Mouse (Mus musculus) midbrain, embryonic 14.5 days (tissue): ENCODE data around the gene Ankrd34a. TPM values are rescaled to one million over a fixed set of nuclear protein-coding genes. Genes with fewer than 3 reads are reported as not detected.

Experiments
- ATAC-seq: fragments of 200-750 bp; cut with Nextera tagmentation; 2 replicates; pipeline ENCODE4 v1.8.0; 2017; ENCODE audit warnings: moderate number of reproducible peaks, moderate library complexity; ENCODE audit not compliant: low FRiP score, low TSS enrichment
- DNase-seq: peaks from one replicate; pipeline ENCODE4 v3.0.0-alpha.2; 2015
- H3K27ac ChIP-seq: fragments of 300-500 bp; sonication (generic); replicated peaks from 2 replicates; pipeline ENCODE4 v1.5.1; 2014; ENCODE audit warnings: mild to moderate bottlenecking, low read depth, low read length, moderate library complexity
- H3K27me3 ChIP-seq: fragments of 300-500 bp; sonication (generic); 2 replicates; pipeline ENCODE4 v1.6.1; 2014; ENCODE audit warnings: low read length, control low read depth, mixed read lengths; ENCODE audit not compliant: control insufficient read depth, insufficient read depth
- H3K36me3 ChIP-seq: fragments of 300-500 bp; sonication (generic); 2 replicates; pipeline ENCODE4 v1.6.1; 2014; ENCODE audit warnings: low read length, control low read depth; ENCODE audit not compliant: control insufficient read depth, insufficient read depth
- H3K4me1 ChIP-seq: fragments of 300-500 bp; sonication (generic); 2 replicates; pipeline ENCODE4 v1.6.1; 2014; ENCODE audit warnings: mild to moderate bottlenecking, antibody characterized with exemption, low read length, control low read depth; ENCODE audit not compliant: control insufficient read depth, insufficient read depth
- H3K4me2 ChIP-seq: fragments of 300-500 bp; sonication (generic); 2 replicates; pipeline ENCODE4 v1.6.1; 2014; ENCODE audit warnings: mild to moderate bottlenecking, low read length, moderate library complexity
- H3K4me3 ChIP-seq: fragments of 300-500 bp; sonication (generic); replicated peaks from 2 replicates; pipeline ENCODE4 v1.5.1; 2014; ENCODE audit warnings: low read depth, low read length
- H3K9ac ChIP-seq: fragments of 300-500 bp; sonication (generic); replicated peaks from 2 replicates; pipeline ENCODE4 v1.6.1; 2014; ENCODE audit warnings: mild to moderate bottlenecking, low read length, moderate library complexity
- H3K9me3 ChIP-seq: fragments of 300-500 bp; sonication (generic); 2 replicates; pipeline ENCODE4 v1.6.1; 2016; ENCODE audit warnings: low read length, control low read depth, mixed read lengths; ENCODE audit not compliant: control insufficient read depth
- WGBS: fragments of 180-500 bp; shearing (Covaris S2); extraction: QIAGEN DNeasy Blood & Tissue Kit; methylation state at CpG from one replicate; pipeline ENCODE4 v1.1.7; 2014; 5-methylcytosine and 5-hydroxymethylcytosine counted together
- polyA plus RNA-seq: library from polyadenylated mRNA; unstranded; fragments of >200 nt; fragmentation: Nextera tagmentation; extraction: Ambion mirVana; gene quantifications from 2 replicates; pipeline ENCODE4 v1.2.1, GENCODE M21; 2014

Gene Ankrd34a
- polyA plus RNA-seq, 1 experiment from 2014 or later = 12.0 TPM

- no peak for DNase-seq
- Histone ChIP-seq H3K4me1 (peaks cover 14% of the 10 kb centered on the region), H3K27me3 (no peaks in the 10 kb centered on the region), H3K4me2 (no peak overlapping the region), H3K27ac (no peak overlapping the region), H3K36me3 (no peaks in the 10 kb centered on the region), H3K9me3 (no peaks in the 10 kb centered on the region), H3K9ac (0 out of 2 replicates have a peak overlapping the region, but pooled peaks have one; percentile 7), H3K4me3 (no peak overlapping the region)
- WGBS = 44% methylated on average over 6 of the region's 6 CpGs
- no peak for ATAC-seq
These were observed 15.3 kb upstream of the Ankrd34a start for GRCm38 (mm10) chr3:96581141-96581540.

- ATAC-seq (no peak), DNase-seq (no peak)
- 86% methylated on average over 16 of the region's 16 CpGs for WGBS
- no peak overlapping the region for H3K4me2 ChIP-seq
- H3K9me3 ChIP-seq = no peaks in the 10 kb centered on the region
- no peaks in the 10 kb centered on the region for H3K27me3 ChIP-seq
- H3K9ac ChIP-seq = no peak overlapping the region
- H3K4me1 ChIP-seq = peaks cover 6% of the 10 kb centered on the region; the same call in 1 of the 2 replicates
- H3K36me3 ChIP-seq = no peaks in the 10 kb centered on the region
- no peak overlapping the region for H3K4me3 ChIP-seq
- no peak overlapping the region for H3K27ac ChIP-seq
These were observed 14.5 kb upstream of the Ankrd34a start for GRCm38 (mm10) chr3:96581771-96582515.

- Histone ChIP-seq H3K4me2 (no peak overlapping the region), H3K9ac (no peak overlapping the region), H3K4me3 (no peak overlapping the region), H3K27ac (no peak overlapping the region), H3K27me3 (no peaks in the 10 kb centered on the region), H3K36me3 (no peaks in the 10 kb centered on the region), H3K9me3 (no peaks in the 10 kb centered on the region), H3K4me1 (no peaks in the 10 kb centered on the region)
- ATAC-seq (no peak), DNase-seq (no peak)
- 96% methylated on average over 5 of the region's 5 CpGs for WGBS
These were observed 13.1 kb upstream of the Ankrd34a start for GRCm38 (mm10) chr3:96583386-96583785.

GRCm38 (mm10) chr3:96590657-96591056 lies 5.8 kb upstream of the Ankrd34a start:
- no peak overlapping the region for H3K9ac ChIP-seq
- ATAC-seq = no peak

GRCm38 (mm10) chr3:96593374-96593773 lies 3.1 kb upstream of the Ankrd34a start:
- DNase-seq (peak; percentile 54), ATAC-seq (no peak)
- WGBS = 2% methylated on average over 10 of the region's 10 CpGs

More at GRCm38 (mm10) chr3:96590657-96591056, 5.8 kb upstream of the Ankrd34a start:
- H3K4me1 ChIP-seq = peaks cover 8% of the 10 kb centered on the region; the same call in 1 of the 2 replicates
- no peak for DNase-seq
- H3K9me3 ChIP-seq = no peaks in the 10 kb centered on the region
- no peak overlapping the region for H3K4me3 ChIP-seq
- no peak overlapping the region for H3K27ac ChIP-seq
- H3K27me3 ChIP-seq = no peaks in the 10 kb centered on the region
- no peak overlapping the region for H3K4me2 ChIP-seq
- WGBS = 81% methylated on average over 4 of the region's 4 CpGs
- H3K36me3 ChIP-seq = no peaks in the 10 kb centered on the region

GRCm38 (mm10) chr3:96593790-96594560 lies 2.5 kb upstream of the Ankrd34a start, which contains the start of gene Polr3gl:
TSS of gene Polr3gl (minus strand) at chr3:96594181.
- WGBS = 0% methylated on average over 38 of the region's 38 CpGs
- Histone ChIP-seq H3K9me3 (no peaks in the 10 kb centered on the region), H3K36me3 (no peaks in the 10 kb centered on the region), H3K27ac (peak within 1 kb of the TSS; percentile 82), H3K4me1 (peaks cover 39% of the 10 kb centered on the region), H3K4me3 (peak within 1 kb of the TSS; percentile 62), H3K27me3 (no peaks in the 10 kb centered on the region), H3K4me2 (peak within 1 kb of the TSS; percentile 67), H3K9ac (peak within 1 kb of the TSS; percentile 67)
- ATAC-seq (peak; percentile 86), DNase-seq (peak; percentile 96)

More at GRCm38 (mm10) chr3:96593374-96593773, 3.1 kb upstream of the Ankrd34a start:
- H3K4me1 ChIP-seq = peaks cover 33% of the 10 kb centered on the region
- H3K36me3 ChIP-seq = no peaks in the 10 kb centered on the region
- H3K9me3 ChIP-seq = no peaks in the 10 kb centered on the region
- H3K4me3 ChIP-seq = peak overlapping the region; percentile 62
- H3K9ac ChIP-seq = peak overlapping the region; percentile 67
- H3K4me2 ChIP-seq = peak overlapping the region; percentile 67
- peak overlapping the region; percentile 82 for H3K27ac ChIP-seq
- H3K27me3 ChIP-seq = no peaks in the 10 kb centered on the region

GRCm38 (mm10) chr3:96594851-96595250 lies 1.6 kb upstream of the Ankrd34a start:
- DNase-seq (no peak), ATAC-seq (no peak)
- no peaks in the 10 kb centered on the region for H3K27me3 ChIP-seq
- H3K4me3 ChIP-seq = no peak overlapping the region
- H3K27ac ChIP-seq = no peak overlapping the region
- H3K9me3 ChIP-seq = no peaks in the 10 kb centered on the region
- H3K4me1 ChIP-seq = peaks cover 40% of the 10 kb centered on the region
- WGBS = 84% methylated on average over 5 of the region's 5 CpGs
- H3K36me3 ChIP-seq = no peaks in the 10 kb centered on the region
- H3K4me2 ChIP-seq = no peak overlapping the region
- H3K9ac ChIP-seq = no peak overlapping the region

GRCm38 (mm10) chr3:96595661-96596060 lies 775 bp upstream of the Ankrd34a start:
- no peak overlapping the region for H3K27ac ChIP-seq

More at GRCm38 (mm10) chr3:96595661-96596060, 775 bp upstream of the Ankrd34a start:
- Histone ChIP-seq H3K4me3 (peak overlapping the region; percentile 48; the same call in 1 of the 2 replicates), H3K27me3 (no peaks in the 10 kb centered on the region), H3K9ac (no peak overlapping the region), H3K9me3 (no peaks in the 10 kb centered on the region), H3K4me2 (peak overlapping the region; percentile 100), H3K4me1 (peaks cover 48% of the 10 kb centered on the region), H3K36me3 (no peaks in the 10 kb centered on the region)
- ATAC-seq (no peak), DNase-seq (peak; percentile 40)
- 20% methylated on average over 6 of the region's 6 CpGs for WGBS
